Mouse (Mus musculus): ENCODE results near the gene Vmn2r28.
"Not testable (repeated sequence)": the region's sequence is repeated elsewhere in the genome, so short reads cannot be mapped to it uniquely, and the experiment has no call there.

Gene Vmn2r28

GRCm38 (mm10) chr7:5493856-5494255 lies at the start of gene Vmn2r28:
Vmn2r28 (minus strand) TSS chr7:5493956.
- DNase-seq (ENCODE audit: low read depth, low spot score) = not testable (repeated sequence)

GRCm38 (mm10) chr7:5540770-5541436 lies 47.1 kb upstream of the Vmn2r28 start:
- DNase-seq (ENCODE audit: low read depth, low spot score) = not testable (repeated sequence)

- no peak for DNase-seq (ENCODE audit: low read depth, low spot score)
These were observed 37.1 kb downstream of the Vmn2r28 start, which contains the start of gene Vmn1r59 for GRCm38 (mm10) chr7:5456674-5457073. Vmn1r59 (minus strand) TSS chr7:5456774.

- not testable (repeated sequence) for DNase-seq (ENCODE audit: low read depth, low spot score)
These were observed 39.7 kb downstream of the Vmn2r28 start for GRCm38 (mm10) chr7:5454011-5454410.

- no peak for DNase-seq (ENCODE audit: low read depth, low spot score)
These were observed 45.1 kb downstream of the Vmn2r28 start for GRCm38 (mm10) chr7:5448627-5449026.

All from mesoderm, embryonic 11.5 days (tissue).